Mouse (Mus musculus) testis, adult 2 months (tissue): Measurements from ENCODE around the gene Rbbp7. TPM values are rescaled to one million over a fixed set of nuclear protein-coding genes. Genes with fewer than 3 reads are reported as not detected.
"Not testable (repeated sequence)": the region's sequence is repeated elsewhere in the genome, so short reads cannot be mapped to it uniquely, and the experiment has no call there.

Experiments
- H3K27ac ChIP-seq: fragments of 200-500 bp; 2 replicates; pipeline ENCODE4 v1.5.1; 2012; ENCODE audit warnings: low read depth, low read length; ENCODE audit not compliant: control insufficient read depth, insufficient read depth
- H3K27me3 ChIP-seq: fragments of 200-500 bp; 2 replicates; pipeline ENCODE4 v1.6.1; 2012; ENCODE audit warnings: mild to moderate bottlenecking, low read length, moderate library complexity; ENCODE audit not compliant: control insufficient read depth, insufficient read depth
- H3K36me3 ChIP-seq: fragments of 200-500 bp; 2 replicates; pipeline ENCODE4 v1.6.1; 2012; ENCODE audit warnings: mild to moderate bottlenecking, low read length; ENCODE audit not compliant: control insufficient read depth, insufficient read depth
- H3K4me1 ChIP-seq: fragments of 200-500 bp; 2 replicates; pipeline ENCODE4 v1.6.1; 2012; ENCODE audit warnings: low read length; ENCODE audit not compliant: control insufficient read depth, insufficient read depth
- H3K4me3 ChIP-seq: fragments of 200-500 bp; 2 replicates; pipeline ENCODE4 v1.5.1; 2012; ENCODE audit warnings: low read depth, mild to moderate bottlenecking, low read length, moderate library complexity, mixed read lengths; ENCODE audit not compliant: control insufficient read depth
- CTCF ChIP-seq: fragments of 200-500 bp; IDR thresholded peaks from 2 replicates; pipeline ENCODE4 v1.5.1; 2012; ENCODE audit warnings: low read depth, mild to moderate bottlenecking, inconsistent platforms, low read length, moderate library complexity; ENCODE audit not compliant: control insufficient read depth, insufficient read depth, insufficient replicate concordance
- POLR2A ChIP-seq: fragments of 200-500 bp; IDR thresholded peaks from 2 replicates; pipeline ENCODE4 v1.6.1; 2012; ENCODE audit warnings: low read depth, mild to moderate bottlenecking, inconsistent platforms, low read length, moderate library complexity; ENCODE audit not compliant: control insufficient read depth
- polyA plus RNA-seq: library from polyadenylated mRNA; depleted of rRNA; stranded (reverse); fragments of >200 nt; gene quantifications from 2 replicates; pipeline ENCODE4 v1.2.3, GENCODE M21; 2012; rRNA removed

Rbbp7 gene
- polyA plus RNA-seq, 1 experiment = 51.9 TPM

- Histone ChIP-seq H3K4me3 (peak overlapping the region; percentile 85; the same call in 1 of the 2 replicates), H3K4me1 (peaks cover 8% of the 10 kb centered on the region), H3K36me3 (no peaks in the 10 kb centered on the region), H3K27me3 (no peaks in the 10 kb centered on the region), H3K27ac (no peak overlapping the region)
- no peak for TF ChIP-seq POLR2A
- no peak for TF ChIP-seq CTCF
These were observed 1.7 kb downstream of the Rbbp7 start for GRCm38 (mm10) chrX:162761716-162762395.

GRCm38 (mm10) chrX:162770726-162771125 lies 10.5 kb downstream of the Rbbp7 start:
- TF ChIP-seq CTCF = no peak
- no peak for TF ChIP-seq POLR2A
- H3K36me3 ChIP-seq = no peaks in the 10 kb centered on the region
- H3K4me1 ChIP-seq = no peaks in the 10 kb centered on the region
- H3K4me3 ChIP-seq = no peak overlapping the region
- no peak overlapping the region for H3K27ac ChIP-seq
- H3K27me3 ChIP-seq = no peaks in the 10 kb centered on the region

GRCm38 (mm10) chrX:162788372-162788771 lies 28.2 kb downstream of the Rbbp7 start:
- H3K4me3 ChIP-seq = no peak overlapping the region
- no peak overlapping the region for H3K27ac ChIP-seq
- H3K4me1 ChIP-seq = no peaks in the 10 kb centered on the region
- TF ChIP-seq CTCF (no peak), POLR2A (no peak)
- no peaks in the 10 kb centered on the region for H3K27me3 ChIP-seq
- H3K36me3 ChIP-seq = no peaks in the 10 kb centered on the region

DNA sequence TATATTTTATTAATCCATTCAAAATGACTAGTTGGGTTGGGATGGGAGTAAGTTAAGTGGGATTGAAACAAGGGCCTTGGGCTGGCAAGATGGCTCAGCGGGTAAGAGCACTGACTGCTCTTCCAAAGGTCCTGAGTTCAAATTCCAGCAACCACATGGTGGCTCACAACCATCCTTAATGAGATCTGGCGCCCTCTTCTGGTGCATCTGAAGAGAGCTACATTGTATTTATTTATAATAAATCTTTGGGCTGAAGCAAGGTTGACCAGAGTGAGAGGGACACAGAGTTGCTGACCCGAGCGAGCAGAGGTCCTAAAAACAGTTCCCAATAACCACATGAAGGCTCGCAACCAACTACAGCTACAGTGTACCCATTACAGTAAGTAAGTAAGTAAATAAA lies 31.2 kb downstream of the Rbbp7 start:
- H3K4me3 ChIP-seq, H3K27ac ChIP-seq, H3K27me3 ChIP-seq, H3K36me3 ChIP-seq, H3K4me1 ChIP-seq: not testable (repeated sequence)

DNA sequence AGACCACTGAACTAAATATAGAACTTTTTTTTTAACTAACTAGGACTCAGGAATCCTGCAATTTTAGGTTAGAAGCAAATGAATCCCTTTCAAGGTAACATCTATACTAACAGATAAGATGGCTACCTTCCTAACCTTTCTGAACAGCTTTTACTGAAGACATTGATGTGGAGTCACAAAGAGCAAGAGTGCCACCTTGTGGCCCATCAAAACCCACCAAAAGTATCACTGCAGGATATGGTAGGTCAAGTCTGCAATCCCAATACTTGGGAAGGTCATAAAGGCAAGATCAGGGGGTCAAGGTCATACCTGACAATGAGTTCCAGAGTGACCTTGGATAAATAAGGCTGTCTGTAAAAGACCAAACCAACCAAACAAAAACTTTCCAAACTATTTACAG lies 40.2 kb downstream of the Rbbp7 start:
- no peaks in the 10 kb centered on the region for H3K27me3 ChIP-seq
- H3K36me3 ChIP-seq = no peaks in the 10 kb centered on the region
- H3K4me3 ChIP-seq = no peak overlapping the region
- TF ChIP-seq CTCF = no peak
- TF ChIP-seq POLR2A = no peak
- H3K27ac ChIP-seq = no peak overlapping the region
- no peaks in the 10 kb centered on the region for H3K4me1 ChIP-seq

DNA sequence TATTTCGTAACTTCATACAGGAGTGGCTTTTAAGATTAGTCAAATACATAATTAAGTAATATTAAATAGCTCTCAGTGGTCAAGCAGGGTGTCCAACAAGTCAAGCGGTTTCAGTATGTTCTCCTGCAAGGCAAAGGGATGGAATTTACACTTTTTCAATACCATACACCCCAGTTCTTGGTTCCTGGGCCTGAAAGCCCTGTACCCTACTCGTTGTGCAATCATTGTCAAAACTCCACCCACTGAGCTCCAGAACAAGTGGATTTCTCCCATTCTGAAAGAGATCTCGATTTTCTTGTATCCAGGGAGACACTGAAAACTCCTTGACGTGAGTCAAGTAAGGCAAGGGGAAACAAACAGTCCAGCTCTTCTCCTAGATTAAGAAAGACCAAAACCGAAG lies 67.8 kb downstream of the Rbbp7 start:
- Histone ChIP-seq H3K4me3 (peak overlapping the region; percentile 94; the same call in 1 of the 2 replicates), H3K27ac (peak overlapping the region; percentile 49; the same call in 1 of the 2 replicates), H3K4me1 (no peaks in the 10 kb centered on the region), H3K27me3 (no peaks in the 10 kb centered on the region), H3K36me3 (no peaks in the 10 kb centered on the region)
- no peak for TF ChIP-seq CTCF
- no peak for TF ChIP-seq POLR2A

Other genes with a start within 250 kb of the Rbbp7 start
- gene Reps2, start 116.8 kb upstream of the Rbbp7 start, polyA plus RNA-seq = 0.81 and 1.1 TPM in 2 replicates
- 1.3 and 1.7 TPM in 2 replicates for gene Txlng, start 69.1 kb downstream of the Rbbp7 start, polyA plus RNA-seq
- 6.0 and 8.9 TPM in 2 replicates for gene Syap1, start 128.0 kb downstream of the Rbbp7 start, polyA plus RNA-seq
- 6.2 and 6.7 TPM in 2 replicates for gene Ctps2, start 140.8 kb downstream of the Rbbp7 start, polyA plus RNA-seq
- not detected in 2 replicates for gene S100g, start 204.2 kb downstream of the Rbbp7 start, polyA plus RNA-seq